Mouse (Mus musculus) gastrocnemius, postnatal 36 days (tissue): ENCODE measurements around the gene Cfap126. TPM values are rescaled to one million over a fixed set of nuclear protein-coding genes. Genes with fewer than 3 reads are reported as not detected.
"Not testable (repeated sequence)": the region's sequence is repeated elsewhere in the genome, so short reads cannot be mapped to it uniquely, and the experiment has no call there.

Experiments
- DNase-seq, 2 experiments: peaks; one replicate each; pipeline ENCODE4 v3.0.0; 2022
- intact Hi-C: fragments of 180-260 bp; cut with DNase I; formaldehyde crosslinking; loops from one replicate; pipeline ENCODE4 v1.15.1; 2025
- total RNA-seq, 2 experiments: library from RNA; stranded (reverse); gene quantifications; 2 replicates each; pipeline ENCODE4 v1.2.3; 2021

Cfap126 gene
- total RNA-seq, 2 experiments from 2014 or later: 0.54 to 0.91 TPM

- intact Hi-C loops: loop anchor here (2.0 to 10.0 kb wide), 3 partner anchors 102 to 166 kb away; partner anchors contain the start of genes Ppox and Usp21
- no peak for DNase-seq
Observed at GRCm38 (mm10) chr1:171118996-171119395, 5.3 kb downstream of the Cfap126 start.

GRCm38 (mm10) chr1:171119405-171119804 is 5.7 kb downstream of the Cfap126 start:
- intact Hi-C loops: loop anchor here (2.0 to 10.0 kb wide), 3 partner anchors 101 to 165 kb away; partner anchors contain the start of genes Ppox and Usp21
- DNase-seq: no peak

GRCm38 (mm10) chr1:171120893-171121292 is 7.2 kb downstream of the Cfap126 start:
- intact Hi-C loops: loop anchor here (5.0 kb wide), 1 partner anchor 36 kb away; no protein-coding TSS in a partner anchor
- no peak for DNase-seq

DNA sequence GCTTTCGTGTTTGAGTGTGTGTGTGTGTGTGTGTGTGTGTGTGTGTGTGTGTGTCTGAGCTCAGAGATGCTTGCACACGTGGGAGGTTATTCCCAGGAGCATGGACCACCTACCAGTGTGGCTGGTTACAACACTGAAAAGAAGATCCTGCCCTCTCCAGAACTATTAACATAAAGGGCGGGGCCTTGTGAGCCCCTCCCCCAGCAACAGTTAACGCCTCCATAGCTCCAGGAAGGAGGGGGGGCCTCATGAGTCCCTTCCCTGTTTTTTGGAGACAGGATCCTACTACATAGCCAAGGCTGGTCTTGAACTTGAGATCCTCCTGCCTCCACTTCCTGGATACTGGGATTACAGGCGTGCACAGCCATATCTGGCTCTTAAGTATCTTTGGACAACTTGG is 8.1 kb downstream of the Cfap126 start:
- DNase-seq: no peak
- intact Hi-C loops: loop anchor here (5.0 kb wide), 1 partner anchor 35 kb away; no protein-coding TSS in a partner anchor

GRCm38 (mm10) chr1:171122932-171123331 is 9.2 kb downstream of the Cfap126 start:
- intact Hi-C loops: loop anchor here (5.0 kb wide), 1 partner anchor 34 kb away; no protein-coding TSS in a partner anchor
- no peak for DNase-seq

DNA sequence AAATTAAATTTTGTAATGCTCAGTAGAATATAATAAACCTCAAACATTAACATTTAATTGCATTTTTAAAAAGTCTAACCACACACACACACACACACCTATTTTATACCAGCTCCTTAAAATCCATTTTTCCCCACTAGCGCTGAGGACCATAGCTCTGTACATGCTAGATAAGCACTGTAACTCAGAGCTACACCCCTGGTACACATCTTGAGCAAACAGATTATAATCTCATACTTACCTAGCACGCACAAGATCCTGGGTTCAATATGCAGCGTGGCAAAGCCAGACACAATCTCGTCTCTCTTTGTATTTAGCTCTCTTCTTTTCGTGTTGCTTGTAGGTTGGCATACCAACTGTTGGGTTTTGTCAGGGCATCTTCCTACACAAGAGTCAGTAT is 10.7 kb downstream of the Cfap126 start:
- intact Hi-C loops: loop anchor here (5.0 kb wide), 1 partner anchor 33 kb away; no protein-coding TSS in a partner anchor
- DNase-seq: no peak

DNA sequence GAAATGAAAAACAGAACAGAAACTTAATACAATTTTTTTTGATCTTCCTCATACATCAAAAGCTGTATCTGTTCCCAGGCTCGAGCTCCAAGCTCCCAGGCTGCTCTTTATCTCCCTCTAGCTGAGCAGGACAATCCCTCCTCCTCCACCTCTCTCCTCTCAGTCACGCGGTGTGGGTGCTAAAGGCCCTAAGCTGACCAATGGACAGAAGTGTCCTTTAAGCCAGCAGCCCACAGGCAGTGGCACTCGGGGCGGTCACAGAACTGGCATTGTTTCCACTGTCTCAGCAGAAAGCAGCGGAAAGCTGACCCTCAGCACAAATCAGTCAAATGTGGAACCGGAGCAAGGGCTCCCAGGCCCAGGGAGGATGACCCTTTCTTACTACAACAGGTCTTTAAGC is 15.5 kb downstream of the Cfap126 start:
- peak; percentile 31 to 37 for DNase-seq
- intact Hi-C loops: no loop called here

GRCm38 (mm10) chr1:171130971-171131370 is 17.3 kb downstream of the Cfap126 start:
- intact Hi-C loops: no loop called here

DNA sequence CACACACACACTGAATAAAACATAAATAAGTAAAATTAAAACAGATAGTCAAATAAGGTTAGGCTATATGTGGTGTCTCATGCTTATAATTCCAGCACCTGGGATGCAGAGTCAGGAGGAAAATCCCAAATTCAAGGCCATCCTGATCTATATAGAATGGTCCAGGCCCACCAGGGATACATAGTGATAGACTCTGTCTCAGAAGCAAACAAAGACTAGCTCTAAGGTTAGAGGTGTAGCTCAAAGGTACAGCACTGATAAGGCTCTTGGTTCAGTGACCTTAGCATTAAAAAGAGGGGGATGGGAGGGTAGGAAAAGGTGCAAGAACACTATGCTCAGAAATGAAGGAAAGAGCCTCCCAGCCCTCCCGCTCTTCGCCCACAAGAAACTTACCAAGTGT is 21.9 kb downstream of the Cfap126 start:
- intact Hi-C loops: no loop called here
- DNase-seq: no peak

More at GRCm38 (mm10) chr1:171130971-171131370, 17.3 kb downstream of the Cfap126 start:
- DNase-seq: no peak

DNA sequence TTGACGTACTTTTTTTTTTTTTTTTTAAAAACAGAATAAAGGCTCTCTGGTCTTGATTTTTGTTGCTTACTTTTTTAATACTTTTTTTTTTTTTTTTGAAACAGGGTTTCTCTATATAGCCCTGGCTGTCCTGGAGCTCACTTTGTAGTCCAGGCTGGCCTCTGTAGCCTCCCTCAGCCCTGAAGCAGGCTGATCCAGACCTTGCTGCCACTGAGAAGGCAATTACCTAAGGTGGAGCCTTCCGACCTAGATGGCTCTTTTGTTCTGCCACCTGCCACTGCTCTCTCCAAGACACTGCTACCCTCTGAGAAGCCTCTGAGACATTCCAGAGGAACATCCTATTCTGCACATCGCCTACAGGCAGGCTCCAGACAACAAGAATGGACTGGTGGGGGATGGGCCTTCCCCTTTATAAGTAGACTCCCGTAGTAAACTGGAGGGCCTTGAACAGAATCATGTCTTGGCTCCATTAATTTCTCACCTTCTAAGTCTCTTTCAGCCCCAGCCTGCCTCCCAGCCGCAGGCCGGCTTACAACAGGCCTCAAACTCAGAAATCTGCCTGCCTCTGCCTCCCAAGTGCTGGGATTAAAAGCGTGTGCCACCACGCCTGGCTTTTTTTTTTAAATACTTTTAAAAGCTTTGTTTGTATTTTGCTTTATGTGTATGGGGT is 23.9 kb downstream of the Cfap126 start:
- intact Hi-C loops: not testable (repeated sequence)

GRCm38 (mm10) chr1:171142981-171143380 is 29.3 kb downstream of the Cfap126 start:
- peak in 1 of 2 experiments; percentile 29 for DNase-seq
- intact Hi-C loops: not testable (repeated sequence)

More for the DNA sequence above, 23.9 kb downstream of the Cfap126 start:
- not testable (repeated sequence) for DNase-seq

DNA sequence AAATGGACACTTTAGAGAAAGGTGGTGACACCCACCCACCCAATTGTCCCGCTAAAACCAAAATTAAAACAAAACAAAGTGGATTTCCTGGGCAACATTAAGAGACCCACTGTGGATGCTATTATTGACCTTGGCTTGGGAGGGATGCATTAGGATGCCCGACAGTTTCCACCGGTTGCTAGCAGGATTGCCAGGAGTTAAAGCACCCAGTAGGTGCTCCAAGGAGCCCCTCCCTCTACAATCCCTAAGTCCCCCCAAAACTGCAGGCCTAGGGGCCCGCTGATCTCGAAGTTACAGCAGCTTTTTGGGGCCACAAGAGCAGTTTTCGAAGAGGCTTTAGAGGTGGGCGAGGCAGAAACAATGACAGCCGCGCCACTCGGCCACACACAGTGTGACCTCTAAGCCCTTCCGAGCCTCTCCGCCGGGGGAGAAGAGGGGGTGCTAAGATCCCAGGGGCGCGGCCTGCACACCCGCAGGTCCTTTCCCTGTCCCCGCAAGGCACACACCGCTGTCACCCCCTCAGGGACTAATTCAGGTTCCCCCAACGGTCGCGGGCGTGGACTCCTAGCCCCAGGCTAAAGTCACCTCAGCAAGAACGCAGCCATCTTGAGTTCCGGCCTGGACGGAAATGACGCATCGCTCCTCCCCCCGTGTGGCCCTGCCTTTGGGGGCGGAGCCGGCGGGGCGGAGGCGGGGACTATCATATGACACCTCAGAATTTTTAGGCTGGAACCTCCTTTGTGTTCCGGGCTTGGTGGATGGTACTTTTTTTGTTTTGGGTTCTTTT is 36.4 kb downstream of the Cfap126 start, which contains the start of the genes Sdhc and Mpz:
Gene Sdhc (minus strand): TSS at position 630 of the 787 bp plus-strand sequence.
Gene Mpz (plus strand): TSS at position 738 of the 787 bp plus-strand sequence.
- intact Hi-C loops: loop anchor here (10.0 kb wide), 1 partner anchor 955 kb away; no protein-coding TSS in a partner anchor
- peak; percentile 95 to 97 for DNase-seq

DNA sequence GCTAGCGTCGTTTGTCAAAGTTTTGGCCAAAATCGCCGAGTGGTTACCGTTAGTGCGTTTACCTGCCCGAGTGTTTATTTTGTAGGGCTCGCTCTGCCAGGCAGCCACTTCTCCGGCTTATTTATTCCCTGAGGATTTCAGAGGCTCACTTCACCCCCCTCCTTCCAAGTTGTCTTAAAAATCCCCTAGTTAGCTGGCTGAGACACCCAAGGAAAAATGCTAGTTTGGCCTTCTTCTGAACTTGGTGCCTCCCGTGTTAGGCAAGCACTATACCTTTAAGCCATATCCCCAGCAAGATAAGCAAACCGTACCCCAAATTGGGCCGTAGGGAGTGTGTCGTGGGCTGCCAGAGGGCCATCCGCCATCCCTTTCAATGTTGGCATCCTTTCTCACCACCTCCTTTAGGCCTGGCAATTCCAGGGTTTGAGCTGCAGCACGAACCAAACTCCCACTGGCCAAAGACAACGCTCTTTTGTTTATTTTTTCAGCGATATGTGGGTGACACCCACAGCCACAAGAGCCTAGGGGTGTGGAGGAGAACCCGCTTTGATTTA is 37.2 kb downstream of the Cfap126 start:
- intact Hi-C loops: loop anchor here (10.0 kb wide), 1 partner anchor 956 kb away; no protein-coding TSS in a partner anchor
- peak in 1 of 2 experiments; percentile 26 for DNase-seq

DNA sequence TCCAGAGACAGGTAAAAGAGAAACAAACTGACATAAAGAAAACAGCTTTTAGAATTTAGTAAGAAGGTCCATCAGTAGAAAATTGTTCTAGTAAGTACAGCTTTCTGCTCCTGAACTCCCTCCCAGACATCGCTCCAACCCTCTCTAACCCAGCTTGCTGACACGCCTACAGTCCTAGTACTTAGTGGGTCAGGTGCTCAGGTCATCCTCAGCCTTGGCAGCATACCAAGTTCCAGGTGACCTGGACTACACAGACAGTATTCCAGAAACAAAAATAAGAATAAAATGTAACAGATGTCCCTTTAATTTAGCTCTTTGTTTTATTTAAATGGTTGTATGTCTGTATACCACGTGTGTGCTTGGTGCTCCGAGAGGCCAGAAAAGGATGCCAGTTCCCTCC is 38.2 kb downstream of the Cfap126 start:
- intact Hi-C loops: loop anchor here (10.0 kb wide), 1 partner anchor 957 kb away; no protein-coding TSS in a partner anchor

DNA sequence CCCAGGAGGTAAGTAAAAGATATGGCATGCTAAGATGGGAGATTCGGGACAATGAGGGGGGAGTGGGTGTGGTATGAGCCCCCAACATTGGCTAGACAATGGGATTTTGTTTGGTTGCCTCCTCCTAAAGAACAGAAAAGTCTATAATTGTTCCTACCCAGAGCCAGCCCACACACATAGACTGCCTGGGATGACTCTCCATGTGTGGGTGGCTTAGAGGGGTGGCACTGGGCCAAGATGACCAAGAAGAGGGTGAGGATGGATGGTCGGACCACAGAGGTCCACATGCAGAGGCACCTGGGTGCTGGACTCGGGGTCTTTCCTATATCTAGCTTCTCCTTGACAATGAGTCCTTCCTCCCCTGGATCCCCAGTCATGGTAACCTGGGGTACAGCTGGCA is 42.9 kb downstream of the Cfap126 start:
- no peak for DNase-seq
- intact Hi-C loops: loop anchor here (5.0 to 10.0 kb wide), 2 partner anchors 34 to 962 kb away; no protein-coding TSS in a partner anchor

More for the DNA sequence above, 38.2 kb downstream of the Cfap126 start:
- no peak for DNase-seq

DNA sequence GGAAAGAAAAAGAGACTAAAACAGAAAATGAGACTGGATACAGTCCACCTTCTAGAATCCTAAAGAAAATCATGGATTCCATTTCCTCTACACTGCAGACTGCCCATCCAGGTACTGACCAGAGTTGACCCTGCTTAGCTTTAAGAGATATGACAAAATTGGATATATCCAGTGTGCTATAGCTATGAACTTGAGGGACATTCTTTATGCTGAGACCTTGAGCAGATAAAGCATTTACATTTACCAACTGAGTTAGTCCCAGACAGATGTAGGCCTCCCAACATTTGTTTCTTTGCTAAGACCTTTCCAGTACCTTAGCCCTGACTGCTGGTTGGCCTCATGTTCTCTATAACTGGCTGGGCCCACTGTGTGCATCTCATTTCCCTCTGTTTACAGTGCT is 44.2 kb downstream of the Cfap126 start:
- DNase-seq: no peak
- intact Hi-C loops: loop anchor here (5.0 to 10.0 kb wide), 2 partner anchors 36 to 963 kb away; no protein-coding TSS in a partner anchor

GRCm38 (mm10) chr1:171159485-171159975 is 45.8 kb downstream of the Cfap126 start:
- intact Hi-C loops: loop anchor here (5.0 to 10.0 kb wide), 2 partner anchors 37 to 965 kb away; no protein-coding TSS in a partner anchor
- no peak for DNase-seq

DNA sequence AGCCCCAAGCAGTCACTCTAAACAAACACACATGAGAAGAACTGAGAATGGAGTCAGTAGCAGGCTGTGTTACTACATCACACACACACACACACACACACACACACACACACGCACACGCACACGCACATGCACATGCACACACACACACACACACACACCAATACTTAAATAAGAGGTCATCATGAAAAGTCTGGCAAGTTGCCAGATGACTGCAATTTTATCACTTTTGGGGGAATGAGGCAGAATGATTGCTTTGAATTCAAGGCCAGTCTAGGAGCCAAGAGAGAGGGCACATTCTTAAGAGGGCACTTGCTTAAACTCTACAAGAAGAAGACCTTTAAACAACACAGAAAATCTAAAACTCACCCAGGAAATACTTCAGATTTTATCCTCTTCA is 48.8 kb downstream of the Cfap126 start:
- intact Hi-C loops: no loop called here
- no peak for DNase-seq

GRCm38 (mm10) chr1:171164258-171164657 is 50.5 kb downstream of the Cfap126 start:
- intact Hi-C loops: loop anchor here (2.0 kb wide), 1 partner anchor 57 kb away; no protein-coding TSS in a partner anchor
- no peak for DNase-seq
